Mouse (Mus musculus): ENCODE results near the gene Fam193b.

GRCm38 (mm10) chr13:55611996-55612395 is 41.1 kb upstream of the Fam193b start:
- TF ChIP-seq EP300 (IDR thresholded peaks at IDR 0.05; ENCODE audit: low read depth) (no peak), CTCF (IDR thresholded peaks at IDR 0.05; ENCODE audit: low read depth) (no peak)
